Mouse (Mus musculus): ENCODE measurements around the gene Fmnl2.

- no peak for TF ChIP-seq GATA1 (IDR thresholded peaks at IDR 0.05; ENCODE audit: low read length)
- no peak for TF ChIP-seq TAL1 (IDR thresholded peaks at IDR 0.05; ENCODE audit: low read length)
Measured at GRCm38 (mm10) chr2:53028868-53029267, 171.2 kb downstream of the Fmnl2 start.
